Mouse (Mus musculus) gonadal fat pad, adult 2 months (tissue): Measurements from ENCODE around the gene Ada. TPM values are rescaled to one million over a fixed set of nuclear protein-coding genes. Genes with fewer than 3 reads are reported as not detected.

Source experiments
- DNase-seq: peaks from one replicate; pipeline ENCODE4 v3.0.0-alpha.2; 2012; ENCODE audit warnings: low read depth
- polyA plus RNA-seq: library from polyadenylated mRNA; depleted of rRNA; stranded (reverse); fragments of >200 nt; gene quantifications from 2 replicates; pipeline ENCODE4 v1.2.3, GENCODE M21; 2012; rRNA removed

The Ada gene
- polyA plus RNA-seq: 3.4 and 3.8 TPM in 2 replicates

GRCm38 (mm10) chr2:163749647-163750611, at the start of gene Ada:
Gene Ada (minus strand): TSS chr2:163750239.
- DNase-seq: no peak

GRCm38 (mm10) chr2:163798411-163798810, 48.4 kb upstream of the Ada start:
- no peak for DNase-seq

GRCm38 (mm10) chr2:163788484-163788883, 38.4 kb upstream of the Ada start:
- DNase-seq: no peak

- DNase-seq: no peak
These were observed 37.7 kb upstream of the Ada start for GRCm38 (mm10) chr2:163787709-163788108.

GRCm38 (mm10) chr2:163787086-163787485, 37.0 kb upstream of the Ada start:
- DNase-seq: no peak

GRCm38 (mm10) chr2:163783901-163784300, 33.9 kb upstream of the Ada start:
- no peak for DNase-seq

GRCm38 (mm10) chr2:163783368-163783767, 33.3 kb upstream of the Ada start:
- no peak for DNase-seq

- DNase-seq: no peak
These were observed 28.9 kb upstream of the Ada start for GRCm38 (mm10) chr2:163778896-163779295.

- no peak for DNase-seq
These were observed 27.0 kb upstream of the Ada start for GRCm38 (mm10) chr2:163777061-163777460.

- no peak for DNase-seq
These were observed 26.6 kb upstream of the Ada start for GRCm38 (mm10) chr2:163776661-163777060.

GRCm38 (mm10) chr2:163770731-163771130, 20.7 kb upstream of the Ada start:
- no peak for DNase-seq

- peak; percentile 27 for DNase-seq
These were observed 16.9 kb upstream of the Ada start for GRCm38 (mm10) chr2:163766890-163767289.

- DNase-seq: peak; percentile 37
These were observed 16.2 kb upstream of the Ada start for GRCm38 (mm10) chr2:163766261-163766660.

- no peak for DNase-seq
These were observed 11.4 kb upstream of the Ada start for GRCm38 (mm10) chr2:163761402-163761801.

- DNase-seq: no peak
These were observed 10.6 kb upstream of the Ada start for GRCm38 (mm10) chr2:163760589-163760988.

GRCm38 (mm10) chr2:163758146-163758545, 8.1 kb upstream of the Ada start:
- no peak for DNase-seq

- DNase-seq: no peak
These were observed 6.7 kb upstream of the Ada start for GRCm38 (mm10) chr2:163756723-163757122.

- DNase-seq: no peak
These were observed 4.2 kb upstream of the Ada start for GRCm38 (mm10) chr2:163754228-163754627.

GRCm38 (mm10) chr2:163744801-163745570, 5.1 kb downstream of the Ada start:
- no peak for DNase-seq

GRCm38 (mm10) chr2:163743357-163743756, 6.7 kb downstream of the Ada start:
- DNase-seq: no peak

GRCm38 (mm10) chr2:163742656-163743055, 7.4 kb downstream of the Ada start:
- DNase-seq: no peak

- no peak for DNase-seq
These were observed 14.1 kb downstream of the Ada start for GRCm38 (mm10) chr2:163735980-163736379.

- no peak for DNase-seq
These were observed 14.9 kb downstream of the Ada start for GRCm38 (mm10) chr2:163735163-163735562.
